Mouse (Mus musculus): Measurements from ENCODE around the gene Ptpn7. TPM values are rescaled to one million over a fixed set of nuclear protein-coding genes. Genes with fewer than 3 reads are reported as not detected.

The Ptpn7 gene
- total and polyA plus RNA-seq, 2 experiments from 2014 or later, result 0.05 TPM

DNA sequence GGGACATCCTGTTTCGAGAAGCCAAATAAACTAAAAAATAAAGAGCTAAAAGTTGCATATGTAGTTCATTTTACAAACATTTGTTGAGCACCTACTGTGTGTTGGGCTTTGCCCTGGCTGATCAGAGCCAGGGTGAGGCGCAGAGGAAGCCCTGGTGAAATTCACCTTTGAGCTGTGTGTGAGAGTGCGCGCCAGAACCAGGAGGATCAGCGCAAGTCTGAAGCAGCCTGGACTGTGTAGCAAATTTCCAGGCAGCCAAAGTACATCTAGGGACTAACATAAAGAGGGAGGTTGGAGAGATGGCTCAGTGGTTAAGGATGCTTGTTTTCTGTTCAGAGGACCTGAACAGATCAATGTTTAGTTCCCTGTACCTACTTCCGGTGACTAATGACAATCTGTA lies 40.8 kb downstream of the Ptpn7 start:
- no peak for TF ChIP-seq CTCF (IDR thresholded peaks at IDR 0.05)
- Histone ChIP-seq H3K4me2 (ENCODE audit: low read depth, low read length, poor library complexity, severe bottlenecking) (no peak overlapping the region), H3K4me3 (ENCODE audit: low read depth, low read length) (no peak overlapping the region), H3K4me1 (ENCODE audit: insufficient read depth, low read length) (no peaks in the 10 kb centered on the region), H3K36me3 (ENCODE audit: insufficient read depth, low read length) (no peaks in the 10 kb centered on the region), H3K9ac (replicated peaks; ENCODE audit: low read length, poor library complexity, severe bottlenecking) (no peak overlapping the region), H3K27me3 (ENCODE audit: insufficient read depth, low read length) (no peaks in the 10 kb centered on the region), H3K27ac (ENCODE audit: low read depth, low read length) (no peak overlapping the region), H3K9me3 (ENCODE audit: low read length) (no peaks in the 10 kb centered on the region)
- 97% methylated on average over 6 of the region's 6 CpGs for WGBS
- DNase-seq (ENCODE audit: low spot score) (no peak), ATAC-seq (ENCODE audit: low FRiP score) (no peak)

GRCm38 (mm10) chr1:135175176-135175575 lies 42.7 kb downstream of the Ptpn7 start:
- ATAC-seq (ENCODE audit: low FRiP score) (no peak), DNase-seq (ENCODE audit: low spot score) (no peak)
- no peaks in the 10 kb centered on the region for H3K9me3 ChIP-seq (ENCODE audit: low read length)
- H3K4me2 ChIP-seq (ENCODE audit: low read depth, low read length, poor library complexity, severe bottlenecking), result no peak overlapping the region
- WGBS, result 83% methylated on average over 3 of the region's 3 CpGs
- H3K9ac ChIP-seq (replicated peaks; ENCODE audit: low read length, poor library complexity, severe bottlenecking), result no peak overlapping the region
- no peak for TF ChIP-seq CTCF (IDR thresholded peaks at IDR 0.05)
- H3K36me3 ChIP-seq (ENCODE audit: insufficient read depth, low read length), result no peaks in the 10 kb centered on the region
- H3K4me1 ChIP-seq (ENCODE audit: insufficient read depth, low read length), result no peaks in the 10 kb centered on the region
- H3K27ac ChIP-seq (ENCODE audit: low read depth, low read length), result no peak overlapping the region
- H3K4me3 ChIP-seq (ENCODE audit: low read depth, low read length), result no peak overlapping the region
- H3K27me3 ChIP-seq (ENCODE audit: insufficient read depth, low read length), result no peaks in the 10 kb centered on the region

- Histone ChIP-seq H3K4me2 (ENCODE audit: low read depth, low read length, poor library complexity, severe bottlenecking) (no peak overlapping the region), H3K4me3 (ENCODE audit: low read depth, low read length) (no peak overlapping the region), H3K27me3 (ENCODE audit: insufficient read depth, low read length) (no peaks in the 10 kb centered on the region), H3K36me3 (ENCODE audit: insufficient read depth, low read length) (no peaks in the 10 kb centered on the region), H3K9me3 (ENCODE audit: low read length) (no peaks in the 10 kb centered on the region), H3K27ac (ENCODE audit: low read depth, low read length) (no peak overlapping the region), H3K4me1 (ENCODE audit: insufficient read depth, low read length) (no peaks in the 10 kb centered on the region; the same call in 1 of the 2 replicates), H3K9ac (replicated peaks; ENCODE audit: low read length, poor library complexity, severe bottlenecking) (no peak overlapping the region)
- 78% methylated on average over 3 of the region's 3 CpGs for whole genome bisulfite sequencing
- ATAC-seq (ENCODE audit: low FRiP score) (no peak), DNase-seq (ENCODE audit: low spot score) (no peak)
- TF ChIP-seq CTCF (IDR thresholded peaks at IDR 0.05), result no peak
These were observed 45.2 kb downstream of the Ptpn7 start for GRCm38 (mm10) chr1:135177724-135178123.

- H3K9me3 ChIP-seq (ENCODE audit: low read length), result no peaks in the 10 kb centered on the region
- no peaks in the 10 kb centered on the region; the same call in 1 of the 2 replicates for H3K4me1 ChIP-seq (ENCODE audit: insufficient read depth, low read length)
- H3K9ac ChIP-seq (replicated peaks; ENCODE audit: low read length, poor library complexity, severe bottlenecking), result no peak overlapping the region
- H3K4me2 ChIP-seq (ENCODE audit: low read depth, low read length, poor library complexity, severe bottlenecking), result no peak overlapping the region
- 92% methylated on average over 7 of the region's 7 CpGs for WGBS
- no peaks in the 10 kb centered on the region for H3K36me3 ChIP-seq (ENCODE audit: insufficient read depth, low read length)
- no peak overlapping the region for H3K4me3 ChIP-seq (ENCODE audit: low read depth, low read length)
- H3K27ac ChIP-seq (ENCODE audit: low read depth, low read length), result no peak overlapping the region
- ATAC-seq (ENCODE audit: low FRiP score), result no peak
- no peak for TF ChIP-seq CTCF (IDR thresholded peaks at IDR 0.05)
- H3K27me3 ChIP-seq (ENCODE audit: insufficient read depth, low read length), result no peaks in the 10 kb centered on the region
- DNase-seq (ENCODE audit: low spot score), result no peak
These were observed 46.4 kb downstream of the Ptpn7 start for GRCm38 (mm10) chr1:135178863-135179262.

GRCm38 (mm10) chr1:135180830-135181229 lies 48.3 kb downstream of the Ptpn7 start:
- H3K27ac ChIP-seq (ENCODE audit: low read depth, low read length), result no peak overlapping the region
- DNase-seq (ENCODE audit: low spot score), result no peak
- H3K9me3 ChIP-seq (ENCODE audit: low read length), result no peaks in the 10 kb centered on the region
- H3K27me3 ChIP-seq (ENCODE audit: insufficient read depth, low read length), result no peaks in the 10 kb centered on the region
- no peak overlapping the region for H3K9ac ChIP-seq (replicated peaks; ENCODE audit: low read length, poor library complexity, severe bottlenecking)
- H3K4me3 ChIP-seq (ENCODE audit: low read depth, low read length), result no peak overlapping the region
- TF ChIP-seq CTCF (IDR thresholded peaks at IDR 0.05), result no peak
- no peaks in the 10 kb centered on the region for H3K36me3 ChIP-seq (ENCODE audit: insufficient read depth, low read length)
- H3K4me2 ChIP-seq (ENCODE audit: low read depth, low read length, poor library complexity, severe bottlenecking), result no peak overlapping the region
- H3K4me1 ChIP-seq (ENCODE audit: insufficient read depth, low read length), result no peaks in the 10 kb centered on the region; the same call in 1 of the 2 replicates
- ATAC-seq (ENCODE audit: low FRiP score), result no peak
- 90% methylated on average over 10 of the region's 10 CpGs for WGBS

- Histone ChIP-seq H3K9ac (replicated peaks; ENCODE audit: low read length, poor library complexity, severe bottlenecking) (no peak overlapping the region), H3K4me1 (ENCODE audit: insufficient read depth, low read length) (peaks cover 2% of the 10 kb centered on the region; the same call in 1 of the 2 replicates), H3K27me3 (ENCODE audit: insufficient read depth, low read length) (no peaks in the 10 kb centered on the region), H3K9me3 (ENCODE audit: low read length) (no peaks in the 10 kb centered on the region), H3K27ac (ENCODE audit: low read depth, low read length) (no peak overlapping the region), H3K4me3 (ENCODE audit: low read depth, low read length) (no peak overlapping the region), H3K4me2 (ENCODE audit: low read depth, low read length, poor library complexity, severe bottlenecking) (no peak overlapping the region), H3K36me3 (ENCODE audit: insufficient read depth, low read length) (no peaks in the 10 kb centered on the region)
- 74% methylated on average over 4 of the region's 4 CpGs for WGBS
- peak; percentile 51 for DNase-seq (ENCODE audit: low spot score)
- no peak for TF ChIP-seq CTCF (IDR thresholded peaks at IDR 0.05)
- ATAC-seq (ENCODE audit: low FRiP score), result no peak
These were observed 48.8 kb downstream of the Ptpn7 start for GRCm38 (mm10) chr1:135181275-135181674.
